Mouse (Mus musculus) G1E (cell line): ENCODE measurements around the gene Neurl1a.

Source experiments
- CTCF ChIP-seq: IDR thresholded peaks from 2 replicates; pipeline ENCODE4 v1.5.1; 2012; ENCODE audit warnings: low read depth, low read length, inconsistent platforms, mixed read lengths
- GATA1 ChIP-seq: IDR thresholded peaks from 2 replicates; pipeline ENCODE4 v1.6.1; 2012; ENCODE audit warnings: borderline replicate concordance, low read length, inconsistent platforms, mixed read lengths
- TAL1 ChIP-seq: conservative IDR thresholded peaks from 2 replicates; pipeline ENCODE4 v1.6.1; 2012; ENCODE audit warnings: low read depth, low read length, inconsistent platforms, mixed read lengths

DNA sequence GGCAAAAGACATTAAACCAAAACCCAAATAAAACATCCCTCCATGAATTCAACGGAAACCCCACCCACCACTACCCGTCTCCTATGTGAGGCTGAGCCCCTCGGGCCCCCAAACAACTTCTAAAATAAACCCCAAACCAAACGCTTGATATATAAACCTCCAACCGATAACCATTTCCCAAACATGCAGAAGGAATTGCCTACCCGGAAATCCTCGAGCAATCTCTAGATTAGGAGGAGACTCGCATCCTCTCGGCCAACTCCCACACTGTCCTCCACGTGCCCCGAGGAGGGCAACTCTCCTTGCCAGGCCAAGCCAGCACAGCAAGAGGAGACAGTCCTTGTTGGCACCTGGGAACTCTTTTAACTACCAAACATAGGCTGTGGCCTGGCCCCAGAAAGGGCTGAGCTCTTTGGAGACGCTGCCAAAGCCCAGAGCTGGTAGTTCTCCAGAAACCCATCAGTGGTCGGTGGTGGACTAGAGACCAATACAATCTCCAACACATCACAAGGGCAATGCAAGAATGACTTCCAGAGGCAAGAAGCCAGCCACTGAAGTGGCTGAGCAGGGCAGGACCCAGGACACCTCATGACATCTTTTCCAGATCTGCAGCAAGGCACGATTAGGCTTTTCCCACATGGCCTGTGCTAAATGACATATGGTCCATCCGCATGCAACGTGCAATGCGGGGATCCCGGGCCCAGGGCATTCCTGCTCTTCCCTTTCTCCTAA, 87.6 kb downstream of the Neurl1a start:
- TF ChIP-seq CTCF = no peak
- no peak for TF ChIP-seq GATA1
- TF ChIP-seq TAL1 = no peak
